Mouse (Mus musculus): Measurements from ENCODE around the gene Prph. TPM values are rescaled to one million over a fixed set of nuclear protein-coding genes. Genes with fewer than 3 reads are reported as not detected.

Gene Prph
- total and polyA plus RNA-seq, 2 experiments from 2014 or later = 0.07 TPM; not detected in 1

DNA sequence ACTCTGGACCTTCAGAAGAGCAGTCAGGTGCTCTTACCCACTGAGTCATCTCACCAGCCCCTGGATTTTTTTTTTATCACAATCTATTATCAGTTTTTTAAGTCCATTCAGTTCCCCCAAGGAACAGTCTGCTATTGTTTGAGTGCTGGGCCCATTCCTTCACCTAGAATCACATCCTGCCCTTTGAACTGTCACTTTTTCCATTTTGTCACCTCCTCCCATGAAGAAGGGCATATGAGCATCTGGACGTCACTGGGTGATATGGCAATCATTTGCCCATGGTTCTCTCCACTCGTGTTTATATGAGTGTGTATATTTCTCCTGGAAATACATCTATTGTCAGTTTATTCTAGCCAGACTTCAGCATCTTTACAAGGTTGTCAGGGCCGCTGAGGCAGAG is 52.9 kb downstream of the Prph start:
- H3K4me3 ChIP-seq (ENCODE audit: low read depth, low read length) = no peak overlapping the region
- TF ChIP-seq CTCF (IDR thresholded peaks at IDR 0.05; ENCODE audit: low read depth) (no peak), EP300 (IDR thresholded peaks at IDR 0.05; ENCODE audit: low read depth) (no peak)
- H3K36me3 ChIP-seq (replicated peaks; ENCODE audit: control insufficient read depth, insufficient read depth, low read length) = no peaks in the 10 kb centered on the region

More for the DNA sequence above, 52.9 kb downstream of the Prph start:
- ATAC-seq (ENCODE audit: insufficient read depth, low read depth) = no peak
- H3K27me3 ChIP-seq (ENCODE audit: control insufficient read depth, insufficient read depth, low read length) = no peaks in the 10 kb centered on the region
- no peak overlapping the region for H3K4me2 ChIP-seq (ENCODE audit: low read depth, low read length)
- no peaks in the 10 kb centered on the region for H3K4me1 ChIP-seq (ENCODE audit: control insufficient read depth, insufficient read depth)
- no peaks in the 10 kb centered on the region for H3K9me3 ChIP-seq (replicated peaks; ENCODE audit: control insufficient read depth, low read length)
- DNase-seq (ENCODE audit: low spot score) = no peak
- no peak overlapping the region for H3K9ac ChIP-seq (replicated peaks; ENCODE audit: low read depth, low read length)
- H3K27ac ChIP-seq (ENCODE audit: low read depth) = no peak overlapping the region
- WGBS = 71% methylated on average over 3 of the region's 3 CpGs

Small RNAs within 50 kb of the gene (microRNA-seq; reads per million reads assigned to microRNA genes)
- 1.6 reads per million for gene Mir6960

Other genes starting within 250 kb of the Prph start
- 1.4 and 1.9 TPM in 2 replicates for gene Ddn, start 245.7 kb upstream of the Prph start, total RNA-seq (2014; rRNA removed; ENCODE audit: low replicate concordance)
- 0.11 TPM in 2 replicates for gene Ddn, start 245.7 kb upstream of the Prph start, polyA plus RNA-seq (2015; fragmentation: Nextera tagmentation; extraction: Ambion mirVana)
- gene Prkag1, start 223.7 kb upstream of the Prph start, total RNA-seq (2014; rRNA removed; ENCODE audit: low replicate concordance) = 115 and 134 TPM in 2 replicates
- gene Prkag1, start 223.7 kb upstream of the Prph start, polyA plus RNA-seq (2015; fragmentation: Nextera tagmentation; extraction: Ambion mirVana) = 113 and 114 TPM in 2 replicates
- 31.6 and 34.4 TPM in 2 replicates for gene Kmt2d, start 184.0 kb upstream of the Prph start, total RNA-seq (2014; rRNA removed; ENCODE audit: low replicate concordance)
- 5.5 and 6.0 TPM in 2 replicates for gene Kmt2d, start 184.0 kb upstream of the Prph start, polyA plus RNA-seq (2015; fragmentation: Nextera tagmentation; extraction: Ambion mirVana)
- 7.5 and 12.6 TPM in 2 replicates for gene Rhebl1, start 160.6 kb upstream of the Prph start, total RNA-seq (2014; rRNA removed; ENCODE audit: low replicate concordance)
- gene Rhebl1, start 160.6 kb upstream of the Prph start, polyA plus RNA-seq (2015; fragmentation: Nextera tagmentation; extraction: Ambion mirVana) = 4.0 and 4.1 TPM in 2 replicates
- gene Dhh, start 156.6 kb upstream of the Prph start, total RNA-seq (2014; rRNA removed; ENCODE audit: low replicate concordance) = 4.4 and 4.8 TPM in 2 replicates
- 1.7 TPM in 2 replicates for gene Dhh, start 156.6 kb upstream of the Prph start, polyA plus RNA-seq (2015; fragmentation: Nextera tagmentation; extraction: Ambion mirVana)
- 25.5 and 28.2 TPM in 2 replicates for gene Lmbr1l, start 136.9 kb upstream of the Prph start, total RNA-seq (2014; rRNA removed; ENCODE audit: low replicate concordance)
- gene Lmbr1l, start 136.9 kb upstream of the Prph start, polyA plus RNA-seq (2015; fragmentation: Nextera tagmentation; extraction: Ambion mirVana) = 8.0 and 9.6 TPM in 2 replicates
- 2,330 and 2,912 TPM in 2 replicates for gene Tuba1b, start 120.6 kb upstream of the Prph start, total RNA-seq (2014; rRNA removed; ENCODE audit: low replicate concordance)
- 608 and 611 TPM in 2 replicates for gene Tuba1b, start 120.6 kb upstream of the Prph start, polyA plus RNA-seq (2015; fragmentation: Nextera tagmentation; extraction: Ambion mirVana)
- gene Gm49450, start 101.6 kb upstream of the Prph start, total RNA-seq (2014; rRNA removed; ENCODE audit: low replicate concordance) = 78.3 and 158 TPM in 2 replicates
- gene Gm49450, start 101.6 kb upstream of the Prph start, polyA plus RNA-seq (2015; fragmentation: Nextera tagmentation; extraction: Ambion mirVana) = not detected in 2 replicates
- gene Tuba1a, start 101.5 kb upstream of the Prph start, total RNA-seq (2014; rRNA removed; ENCODE audit: low replicate concordance) = 1,016 and 1,136 TPM in 2 replicates
- gene Tuba1a, start 101.5 kb upstream of the Prph start, polyA plus RNA-seq (2015; fragmentation: Nextera tagmentation; extraction: Ambion mirVana) = 404 and 408 TPM in 2 replicates
- 309 and 399 TPM in 2 replicates for gene Tuba1c, start 25.3 kb upstream of the Prph start, total RNA-seq (2014; rRNA removed; ENCODE audit: low replicate concordance)
- gene Tuba1c, start 25.3 kb upstream of the Prph start, polyA plus RNA-seq (2015; fragmentation: Nextera tagmentation; extraction: Ambion mirVana) = 73.8 and 97.1 TPM in 2 replicates
- gene Troap, start 19.4 kb downstream of the Prph start, total RNA-seq (2014; rRNA removed; ENCODE audit: low replicate concordance) = 16.2 and 19.1 TPM in 2 replicates
- gene Troap, start 19.4 kb downstream of the Prph start, polyA plus RNA-seq (2015; fragmentation: Nextera tagmentation; extraction: Ambion mirVana) = 7.0 and 8.1 TPM in 2 replicates
- gene C1ql4, start 32.6 kb downstream of the Prph start, total RNA-seq (2014; rRNA removed; ENCODE audit: low replicate concordance) = not detected in 2 replicates
- 0.20 TPM in 1 of 2 replicates, not detected in the other for gene C1ql4, start 32.6 kb downstream of the Prph start, polyA plus RNA-seq (2015; fragmentation: Nextera tagmentation; extraction: Ambion mirVana)
- gene Dnajc22, start 38.0 kb downstream of the Prph start, total RNA-seq (2014; rRNA removed; ENCODE audit: low replicate concordance) = 2.3 TPM in 1 of 2 replicates, not detected in the other
- gene Dnajc22, start 38.0 kb downstream of the Prph start, polyA plus RNA-seq (2015; fragmentation: Nextera tagmentation; extraction: Ambion mirVana) = 0.29 and 0.61 TPM in 2 replicates
- gene Spats2, start 70.7 kb downstream of the Prph start, total RNA-seq (2014; rRNA removed; ENCODE audit: low replicate concordance) = 17.6 and 22.5 TPM in 2 replicates
- 15.0 and 16.1 TPM in 2 replicates for gene Spats2, start 70.7 kb downstream of the Prph start, polyA plus RNA-seq (2015; fragmentation: Nextera tagmentation; extraction: Ambion mirVana)
- 0.19 and 2.0 TPM in 2 replicates for gene Kcnh3, start 169.7 kb downstream of the Prph start, total RNA-seq (2014; rRNA removed; ENCODE audit: low replicate concordance)
- 0.07 and 0.08 TPM in 2 replicates for gene Kcnh3, start 169.7 kb downstream of the Prph start, polyA plus RNA-seq (2015; fragmentation: Nextera tagmentation; extraction: Ambion mirVana)
- gene Mcrs1, start 196.8 kb downstream of the Prph start, total RNA-seq (2014; rRNA removed; ENCODE audit: low replicate concordance) = 211 and 235 TPM in 2 replicates
- gene Mcrs1, start 196.8 kb downstream of the Prph start, polyA plus RNA-seq (2015; fragmentation: Nextera tagmentation; extraction: Ambion mirVana) = 128 and 141 TPM in 2 replicates
- gene Prpf40b, start 239.9 kb downstream of the Prph start, total RNA-seq (2014; rRNA removed; ENCODE audit: low replicate concordance) = 25.4 and 26.9 TPM in 2 replicates
- gene Prpf40b, start 239.9 kb downstream of the Prph start, polyA plus RNA-seq (2015; fragmentation: Nextera tagmentation; extraction: Ambion mirVana) = 27.4 and 29.3 TPM in 2 replicates
- gene Fam186b, start 240.7 kb downstream of the Prph start, total RNA-seq (2014; rRNA removed; ENCODE audit: low replicate concordance) = not detected in 2 replicates
- gene Fam186b, start 240.7 kb downstream of the Prph start, polyA plus RNA-seq (2015; fragmentation: Nextera tagmentation; extraction: Ambion mirVana) = 0.07 and 0.22 TPM in 2 replicates